Mouse (Mus musculus) E14TG2a.4 (cell line): Measurements from ENCODE around the gene Mdh2.

Source experiments
- CTCF ChIP-seq: conservative IDR thresholded peaks from 2 replicates; pipeline ENCODE4 v1.5.1; 2014; ENCODE audit warnings: low read length
- NANOG ChIP-seq: IDR thresholded peaks from 2 replicates; pipeline ENCODE4 v1.6.1; 2014; ENCODE audit warnings: borderline replicate concordance, low read length, mixed read lengths

DNA sequence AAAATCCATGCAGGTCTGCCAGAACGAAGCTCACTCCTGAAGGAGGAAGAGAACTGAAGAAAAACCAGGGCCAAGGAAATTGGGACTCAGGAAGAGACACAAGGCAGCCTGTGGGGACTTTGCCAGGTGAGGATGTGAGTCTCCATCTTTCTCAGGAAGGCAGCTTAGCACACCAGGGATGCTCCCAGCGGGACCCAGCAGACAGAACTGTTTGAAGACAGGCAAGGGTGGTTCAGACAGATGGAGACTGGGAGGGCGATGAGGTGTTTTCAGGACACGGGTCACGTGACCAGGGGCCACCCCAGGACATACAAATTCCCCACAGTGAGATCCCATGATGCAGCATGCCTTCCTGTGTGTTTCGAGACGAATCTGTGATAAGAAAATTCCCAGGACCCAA is 40.2 kb downstream of the Mdh2 start:
- TF ChIP-seq CTCF (no peak), NANOG (no peak)
